Mouse (Mus musculus): Measurements from ENCODE around the gene Cybb.
"Not testable (repeated sequence)": the region's sequence is repeated elsewhere in the genome, so short reads cannot be mapped to it uniquely, and the experiment has no call there.

The Cybb gene

GRCm38 (mm10) chrX:9487671-9488070, at the start of gene Cybb:
Gene Cybb, minus strand, starts transcription at chrX:9487771.
- DNase-seq (ENCODE audit: low spot score in 2 of 2) = no peak

GRCm38 (mm10) chrX:9536881-9537280, 49.3 kb upstream of the Cybb start:
- DNase-seq (ENCODE audit: low spot score in 2 of 2) = no peak

GRCm38 (mm10) chrX:9519969-9520368, 32.4 kb upstream of the Cybb start:
- DNase-seq (ENCODE audit: low spot score in 2 of 2) = peak in 1 of 2 experiments; percentile 25

- DNase-seq (ENCODE audit: low spot score in 2 of 2) = not testable (repeated sequence)
These were observed 30.0 kb upstream of the Cybb start for GRCm38 (mm10) chrX:9517531-9517930.

- not testable (repeated sequence) for DNase-seq (ENCODE audit: low spot score in 2 of 2)
These were observed 12.5 kb downstream of the Cybb start for GRCm38 (mm10) chrX:9475036-9475435.

- DNase-seq (ENCODE audit: low spot score in 2 of 2) = no peak
These were observed 13.1 kb downstream of the Cybb start for GRCm38 (mm10) chrX:9474440-9474839.

- DNase-seq (ENCODE audit: low spot score in 2 of 2) = no peak
These were observed 13.8 kb downstream of the Cybb start for GRCm38 (mm10) chrX:9473768-9474167.

GRCm38 (mm10) chrX:9470811-9471388, 16.7 kb downstream of the Cybb start:
- DNase-seq (ENCODE audit: low spot score in 2 of 2) = no peak

- no peak for DNase-seq (ENCODE audit: low spot score in 2 of 2)
These were observed 18.5 kb downstream of the Cybb start for GRCm38 (mm10) chrX:9469100-9469499.

- no peak for DNase-seq (ENCODE audit: low spot score in 2 of 2)
These were observed 20.6 kb downstream of the Cybb start for GRCm38 (mm10) chrX:9467020-9467419.

- DNase-seq (ENCODE audit: low spot score in 2 of 2) = no peak
These were observed 21.7 kb downstream of the Cybb start for GRCm38 (mm10) chrX:9465890-9466289.

- no peak for DNase-seq (ENCODE audit: low spot score in 2 of 2)
These were observed 24.9 kb downstream of the Cybb start for GRCm38 (mm10) chrX:9462671-9463070.

- no peak for DNase-seq (ENCODE audit: low spot score in 2 of 2)
These were observed 26.2 kb downstream of the Cybb start for GRCm38 (mm10) chrX:9461399-9461798.

GRCm38 (mm10) chrX:9460387-9460930, 27.1 kb downstream of the Cybb start:
- DNase-seq (ENCODE audit: low spot score in 2 of 2) = no peak

- no peak for DNase-seq (ENCODE audit: low spot score in 2 of 2)
These were observed 35.2 kb downstream of the Cybb start for GRCm38 (mm10) chrX:9452375-9452774.

GRCm38 (mm10) chrX:9447284-9447683, 40.3 kb downstream of the Cybb start:
- DNase-seq (ENCODE audit: low spot score in 2 of 2) = no peak

- peak in 1 of 2 experiments; percentile 0 for DNase-seq (ENCODE audit: low spot score in 2 of 2)
These were observed 46.5 kb downstream of the Cybb start for GRCm38 (mm10) chrX:9441102-9441501.

- no peak for DNase-seq (ENCODE audit: low spot score in 2 of 2)
These were observed 47.0 kb downstream of the Cybb start for GRCm38 (mm10) chrX:9440556-9440955.

GRCm38 (mm10) chrX:9439257-9439656, 48.3 kb downstream of the Cybb start:
- no peak for DNase-seq (ENCODE audit: low spot score in 2 of 2)

GRCm38 (mm10) chrX:9413889-9414288, 73.7 kb downstream of the Cybb start:
- no peak for DNase-seq (ENCODE audit: low spot score in 2 of 2)
